Mouse (Mus musculus) embryo, embryonic 9.5 days (tissue): ENCODE data around the gene Asb5.
A peak's percentile ranks its signal among the peaks of the same experiment; 100 is the strongest.
"Not testable (repeated sequence)": the region's sequence is repeated elsewhere in the genome, so short reads cannot be mapped to it uniquely, and the experiment has no call there.

Experiments used
- DNase-seq: peaks from one replicate; pipeline ENCODE4 v3.0.0-alpha.2; 2017; ENCODE audit errors: extremely low spot score

Asb5 gene

DNA sequence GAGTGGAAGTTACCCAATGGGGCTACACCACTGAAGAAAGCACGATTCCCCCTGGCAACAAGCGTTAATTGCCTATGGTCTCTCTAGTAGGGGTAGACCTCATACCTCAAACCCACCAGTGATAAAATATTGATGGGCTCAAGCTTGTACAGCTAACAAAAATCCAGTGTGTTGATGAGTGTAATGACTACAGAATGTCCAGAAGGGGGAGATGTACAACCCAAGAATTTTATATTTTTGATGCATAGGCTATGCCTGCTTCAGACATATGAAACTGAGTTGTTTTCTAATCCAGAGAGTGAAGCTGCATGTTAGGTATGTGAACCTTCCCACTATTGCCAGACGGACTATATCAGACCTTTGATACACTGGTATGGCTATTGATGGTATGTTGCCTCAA is 7.9 kb downstream of the Asb5 start:
- DNase-seq = no peak

DNA sequence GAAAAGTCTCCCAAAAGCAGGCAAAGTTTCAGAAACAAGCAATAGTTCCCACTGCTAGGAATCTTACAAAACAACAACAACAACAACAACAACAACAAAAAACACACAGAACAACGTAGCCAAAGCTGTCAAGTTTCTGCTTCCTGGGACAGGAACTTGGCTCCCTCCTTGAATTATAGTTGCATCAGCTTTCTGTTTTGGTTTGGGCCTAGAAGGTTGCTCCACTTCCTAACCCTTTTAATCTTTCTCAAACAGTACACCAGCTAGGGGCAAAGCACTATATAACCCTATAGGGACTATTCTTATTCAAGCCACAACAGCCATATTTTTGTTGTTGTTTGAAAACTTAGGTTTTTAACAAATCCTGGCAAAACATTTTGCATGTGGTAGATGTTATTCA is 12.0 kb downstream of the Asb5 start:
- DNase-seq = no peak

DNA sequence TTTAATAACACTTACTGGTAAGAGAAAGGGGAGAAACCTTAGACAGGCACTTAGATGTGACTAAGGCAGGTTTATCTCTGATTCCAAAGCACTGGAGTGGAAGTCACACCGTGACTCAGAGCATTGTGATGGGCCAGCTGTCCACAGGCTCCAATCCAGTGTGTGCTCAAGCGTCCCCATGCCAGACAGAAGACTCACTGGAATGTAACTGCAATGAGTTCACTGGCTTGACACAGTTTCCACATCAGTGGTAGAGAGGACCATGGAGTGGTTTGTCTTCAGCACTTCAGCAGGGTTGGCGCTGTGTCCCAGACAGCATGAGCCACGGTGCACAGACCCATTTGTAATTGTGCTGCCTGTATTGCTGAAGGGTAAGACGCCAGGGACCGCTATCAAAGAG is 19.0 kb downstream of the Asb5 start:
- DNase-seq = no peak

GRCm38 (mm10) chr8:54550026-54550574 is 20.7 kb downstream of the Asb5 start:
- DNase-seq = no peak

DNA sequence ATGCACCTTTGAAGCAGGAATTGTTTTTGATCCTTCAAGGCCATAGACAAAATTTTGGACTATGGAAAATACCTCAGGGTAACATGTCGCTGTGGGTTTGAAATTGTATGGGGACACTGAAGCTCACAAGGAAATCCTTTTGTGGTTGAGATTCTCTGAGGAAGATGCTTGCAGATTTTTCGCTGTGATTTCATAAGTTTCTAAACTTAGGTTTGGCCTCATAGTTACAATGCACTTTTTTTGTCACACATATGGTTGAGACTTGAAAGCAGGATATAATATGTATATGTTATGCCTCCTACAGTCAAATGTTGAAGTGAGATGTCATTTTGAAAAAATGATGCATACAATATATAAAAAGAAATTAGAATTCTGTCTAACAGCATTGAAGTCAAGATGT is 25.5 kb downstream of the Asb5 start:
- DNase-seq = no peak

DNA sequence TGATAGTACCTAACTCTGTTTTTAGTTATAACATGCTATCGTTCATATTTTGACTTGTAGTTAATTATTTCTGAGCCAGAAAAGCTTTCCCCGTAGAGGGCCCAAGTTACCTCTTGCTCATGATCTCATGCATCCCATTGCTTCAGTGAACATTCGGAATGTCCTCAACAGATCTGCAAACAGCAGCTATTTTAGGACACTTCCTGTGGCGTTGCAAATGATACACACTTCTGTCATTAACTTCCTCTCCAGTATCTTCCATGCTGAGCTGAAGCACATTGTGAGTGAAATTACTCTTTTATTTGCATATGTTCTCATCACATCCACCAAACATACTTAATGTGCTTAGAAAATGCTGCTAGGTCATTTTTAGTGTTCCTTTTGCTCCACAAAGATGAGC is 32.8 kb downstream of the Asb5 start:
- no peak for DNase-seq

- DNase-seq = no peak
Observed at GRCm38 (mm10) chr8:54565181-54565580, 35.8 kb downstream of the Asb5 start.

- DNase-seq = no peak
Observed at GRCm38 (mm10) chr8:54565603-54566260, 36.4 kb downstream of the Asb5 start.

GRCm38 (mm10) chr8:54567168-54567567 is 37.8 kb downstream of the Asb5 start:
- DNase-seq = no peak

- no peak for DNase-seq
Observed at GRCm38 (mm10) chr8:54570618-54571609, 41.5 kb downstream of the Asb5 start.

GRCm38 (mm10) chr8:54581436-54581835 is 52.1 kb downstream of the Asb5 start:
- DNase-seq = no peak

- DNase-seq = no peak
Observed at GRCm38 (mm10) chr8:54582886-54583285, 53.5 kb downstream of the Asb5 start.

DNA sequence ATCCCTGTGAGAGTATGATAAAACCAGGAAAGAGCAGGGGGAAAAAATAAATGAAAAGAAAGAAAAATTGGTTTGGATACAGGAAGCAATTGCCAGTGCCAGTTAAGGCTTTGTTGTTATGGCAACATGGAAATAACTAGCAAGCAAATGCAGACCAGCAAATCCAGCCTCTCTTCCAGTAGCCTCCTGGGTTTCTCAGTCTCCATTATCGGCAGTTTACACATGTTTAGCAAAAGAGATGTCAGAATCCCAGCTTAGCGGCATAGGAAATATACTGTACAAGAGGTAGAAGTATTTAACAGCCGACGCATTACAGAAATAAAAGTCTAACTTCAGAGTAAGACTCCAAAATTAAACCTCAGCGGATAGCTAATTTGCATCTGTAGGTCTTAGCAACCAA is 65.3 kb downstream of the Asb5 start:
- DNase-seq = no peak

GRCm38 (mm10) chr8:54596051-54596450 is 66.7 kb downstream of the Asb5 start:
- DNase-seq = no peak

GRCm38 (mm10) chr8:54596940-54597339 is 67.6 kb downstream of the Asb5 start:
- DNase-seq = no peak

GRCm38 (mm10) chr8:54597386-54597785 is 68.0 kb downstream of the Asb5 start:
- DNase-seq = no peak

DNA sequence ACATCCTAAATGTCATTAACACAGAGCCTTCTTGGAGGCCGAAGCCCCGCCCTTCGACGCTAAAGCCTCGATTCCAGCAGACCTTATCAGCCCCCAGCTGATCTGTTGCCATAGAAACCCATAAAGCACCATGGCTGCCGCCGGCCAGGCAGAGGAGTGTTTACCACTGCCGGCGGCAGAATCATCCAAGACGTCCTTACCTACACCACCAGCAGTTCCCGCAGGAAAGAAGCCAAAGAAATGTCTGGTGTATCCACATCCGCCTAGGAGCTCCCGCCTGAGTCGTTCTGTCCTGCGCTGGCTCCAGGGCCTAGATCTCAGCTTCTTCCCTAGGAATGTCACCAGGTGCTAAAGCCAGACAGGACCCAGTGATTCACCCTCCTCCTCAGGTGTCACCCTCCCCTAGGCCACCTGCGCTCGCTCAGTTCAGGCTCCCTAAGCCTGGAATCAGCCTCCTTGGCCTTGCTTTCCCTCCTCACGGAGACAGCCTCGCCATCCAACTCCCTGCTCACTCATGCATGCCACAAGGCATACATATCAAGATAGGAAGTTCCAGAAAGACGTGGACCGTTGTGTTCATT is 71.4 kb downstream of the Asb5 start, which contains the start of gene Spata4:
TSS of gene Spata4 (plus strand) at position 111 of the 581 bp plus-strand sequence.
- DNase-seq = peak; percentile 50

GRCm38 (mm10) chr8:54603440-54603839 is 74.1 kb downstream of the Asb5 start:
- DNase-seq = no peak

DNA sequence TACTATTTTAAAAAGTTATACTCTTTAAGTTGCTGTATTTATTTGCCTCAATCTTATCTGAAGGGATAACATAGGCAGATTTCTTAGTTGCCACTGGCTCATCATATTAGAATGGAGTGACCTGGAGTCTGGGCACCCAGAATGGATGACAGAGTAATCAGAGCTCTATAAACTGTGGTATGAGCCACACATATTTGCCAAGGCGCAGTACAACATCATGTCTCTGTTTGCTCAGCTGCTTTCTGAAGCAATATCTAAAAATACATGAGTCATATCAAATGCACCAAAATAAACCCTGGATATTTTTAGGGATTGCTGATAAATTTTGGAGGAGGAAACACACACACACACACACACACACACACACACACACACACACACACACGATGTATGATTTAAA is 80.0 kb downstream of the Asb5 start:
- no peak for DNase-seq

- no peak for DNase-seq
Observed at GRCm38 (mm10) chr8:54610238-54610637, 80.9 kb downstream of the Asb5 start.

- not testable (repeated sequence) for DNase-seq
Observed at GRCm38 (mm10) chr8:54616710-54617109, 87.3 kb downstream of the Asb5 start.
